Mouse (Mus musculus) hindbrain, postnatal 0 days (tissue): ENCODE measurements around the gene Atp1a4. TPM values are rescaled to one million over a fixed set of nuclear protein-coding genes. Genes with fewer than 3 reads are reported as not detected.

ENCODE experiments used
- ATAC-seq: fragments of 200-750 bp; cut with Nextera tagmentation; 2 replicates; pipeline ENCODE4 v1.8.0; 2017; ENCODE audit warnings: mild to moderate bottlenecking, moderate TSS enrichment, moderate library complexity
- DNase-seq: peaks from one replicate; pipeline ENCODE4 v3.0.0-alpha.2; 2015; ENCODE audit warnings: low spot score
- H3K27ac ChIP-seq: fragments of 300-500 bp; sonication (generic); 2 replicates; pipeline ENCODE4 v1.5.1; 2014; ENCODE audit warnings: mild to moderate bottlenecking
- H3K27me3 ChIP-seq: fragments of 300-500 bp; sonication (generic); 2 replicates; pipeline ENCODE4 v1.6.1; 2014; ENCODE audit warnings: low read length, mixed read lengths; ENCODE audit not compliant: insufficient read depth
- H3K36me3 ChIP-seq: fragments of 300-500 bp; sonication (generic); 2 replicates; pipeline ENCODE4 v1.6.1; 2014; ENCODE audit warnings: low read length, mixed read lengths; ENCODE audit not compliant: insufficient read depth
- H3K4me1 ChIP-seq: fragments of 300-500 bp; sonication (generic); 2 replicates; pipeline ENCODE4 v1.6.1; 2014; ENCODE audit warnings: antibody characterized with exemption, low read length, mixed read lengths; ENCODE audit not compliant: insufficient read depth
- H3K4me2 ChIP-seq: fragments of 300-500 bp; sonication (generic); 2 replicates; pipeline ENCODE4 v1.6.1; 2014; ENCODE audit warnings: low read depth, mild to moderate bottlenecking, low read length, moderate library complexity, mixed read lengths
- H3K4me3 ChIP-seq: fragments of 300-500 bp; sonication (generic); 2 replicates; pipeline ENCODE4 v1.5.1; 2014; ENCODE audit warnings: low read length
- H3K9ac ChIP-seq: fragments of 300-500 bp; sonication (generic); replicated peaks from 2 replicates; pipeline ENCODE4 v1.6.1; 2014; ENCODE audit warnings: mild to moderate bottlenecking, low read length, moderate library complexity, mixed read lengths
- H3K9me3 ChIP-seq: fragments of 300-500 bp; sonication (generic); 2 replicates; pipeline ENCODE4 v1.6.1; 2016; ENCODE audit warnings: low read length, mixed read lengths
- CTCF ChIP-seq: IDR thresholded peaks from 2 replicates; pipeline ENCODE4 v1.5.1; 2016; ENCODE audit warnings: antibody characterized with exemption, control low read depth, low read depth
- WGBS: fragments of 180-500 bp; shearing (Covaris S2); extraction: QIAGEN DNeasy Blood & Tissue Kit; methylation state at CpG from one replicate; pipeline ENCODE4 v1.1.7; 2014; 5-methylcytosine and 5-hydroxymethylcytosine counted together
- polyA plus RNA-seq: library from polyadenylated mRNA; unstranded; fragments of >200 nt; fragmentation: Nextera tagmentation; extraction: Ambion mirVana; gene quantifications from 2 replicates; pipeline ENCODE4 v1.2.1, GENCODE M21; 2015
- total RNA-seq: library from RNA; depleted of rRNA; stranded (reverse); fragments of >200 nt; gene quantifications from 2 replicates; pipeline ENCODE4 v1.2.3, GENCODE M21; 2014; rRNA removed

The Atp1a4 gene
- 0.10 TPM in 1 of 2 replicates, not detected in the other for total RNA-seq
- polyA plus RNA-seq, result 0.05 TPM in 1 of 2 replicates, not detected in the other

- no peak within 1 kb of the TSS for H3K27ac ChIP-seq
- no peaks in the 10 kb centered on the region for H3K36me3 ChIP-seq
- H3K4me1 ChIP-seq, result no peaks in the 10 kb centered on the region
- DNase-seq, result no peak
- WGBS, result 90% methylated on average over 6 of the region's 6 CpGs
- H3K4me3 ChIP-seq, result no peak within 1 kb of the TSS
- no peak for ATAC-seq
- no peak within 1 kb of the TSS for H3K9ac ChIP-seq
- H3K27me3 ChIP-seq, result no peaks in the 10 kb centered on the region
- TF ChIP-seq CTCF, result no peak
- H3K9me3 ChIP-seq, result no peaks in the 10 kb centered on the region
- no peak within 1 kb of the TSS for H3K4me2 ChIP-seq
These were observed at the start of gene Atp1a4 for GRCm38 (mm10) chr1:172258314-172258713. Gene Atp1a4, minus strand, starts transcription at chr1:172258414.

- ATAC-seq (no peak), DNase-seq (peak; percentile 46)
- no peak overlapping the region for H3K4me2 ChIP-seq
- H3K4me1 ChIP-seq, result peaks cover 2% of the 10 kb centered on the region
- WGBS, result 58% methylated on average over 10 of the region's 10 CpGs
- no peaks in the 10 kb centered on the region for H3K36me3 ChIP-seq
- H3K9me3 ChIP-seq, result no peaks in the 10 kb centered on the region
- TF ChIP-seq CTCF, result no peak
- no peaks in the 10 kb centered on the region for H3K27me3 ChIP-seq
- no peak overlapping the region for H3K9ac ChIP-seq
- H3K27ac ChIP-seq, result peak overlapping the region; percentile 73
- H3K4me3 ChIP-seq, result no peak overlapping the region
These were observed 49.7 kb upstream of the Atp1a4 start for GRCm38 (mm10) chr1:172307936-172308335.

DNA sequence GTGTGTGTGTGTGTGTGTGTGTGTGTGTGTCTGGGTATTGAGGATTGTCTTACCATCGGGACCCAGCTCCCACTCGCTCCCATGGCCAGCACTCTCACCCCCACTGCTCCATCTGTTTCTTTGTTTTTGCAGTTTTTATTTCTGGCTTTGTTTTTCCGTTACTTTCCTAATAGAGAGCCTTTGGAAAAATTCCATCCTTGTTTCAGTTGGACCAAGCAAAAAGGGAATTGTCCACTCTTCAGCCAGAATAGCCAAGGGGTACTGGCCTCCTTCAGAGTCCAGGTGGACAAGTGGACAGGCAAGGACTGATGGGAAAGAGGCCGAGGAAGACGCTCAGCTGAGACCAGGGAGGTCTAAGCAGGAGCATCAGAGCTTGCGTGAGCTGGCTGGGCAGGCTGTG, 48.7 kb upstream of the Atp1a4 start:
- Histone ChIP-seq H3K27ac (peak overlapping the region; percentile 73), H3K36me3 (no peaks in the 10 kb centered on the region), H3K4me3 (no peak overlapping the region), H3K4me1 (peaks cover 2% of the 10 kb centered on the region; the same call in 1 of the 2 replicates), H3K27me3 (no peaks in the 10 kb centered on the region), H3K9ac (no peak overlapping the region), H3K9me3 (no peaks in the 10 kb centered on the region), H3K4me2 (no peak overlapping the region)
- ATAC-seq (no peak), DNase-seq (no peak)
- 50% methylated on average over 6 of the region's 6 CpGs for WGBS
- TF ChIP-seq CTCF, result no peak

GRCm38 (mm10) chr1:172306196-172306595, 48.0 kb upstream of the Atp1a4 start:
- 87% methylated on average over 4 of the region's 4 CpGs for WGBS
- no peak for ATAC-seq

DNA sequence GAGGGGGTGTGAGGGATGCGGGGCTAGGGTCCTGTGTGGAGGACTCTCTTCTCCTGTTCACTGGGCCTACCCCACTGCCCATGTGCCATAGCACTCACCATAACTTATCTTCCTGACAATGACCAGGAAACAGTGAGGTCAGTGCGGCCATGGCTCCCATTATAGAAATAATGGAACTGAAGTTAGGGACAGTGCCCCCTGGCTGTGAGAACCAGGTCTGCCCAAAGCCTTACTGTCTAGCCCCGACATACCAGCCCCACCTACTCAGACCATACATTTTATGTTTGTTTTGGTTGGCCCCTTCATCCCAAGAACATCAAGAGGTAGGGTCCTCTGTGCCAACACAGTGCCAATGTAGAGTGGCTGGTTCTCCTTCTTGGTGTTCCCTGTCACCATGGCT, 47.4 kb upstream of the Atp1a4 start:
- TF ChIP-seq CTCF, result peak; percentile 34; the same call in 1 of the 2 replicates
- Histone ChIP-seq H3K27ac (no peak overlapping the region), H3K4me3 (no peak overlapping the region), H3K9me3 (no peaks in the 10 kb centered on the region), H3K4me2 (no peak overlapping the region), H3K36me3 (no peaks in the 10 kb centered on the region), H3K4me1 (peaks cover 9% of the 10 kb centered on the region), H3K9ac (no peak overlapping the region), H3K27me3 (no peaks in the 10 kb centered on the region)
- 76% methylated on average over 3 of the region's 3 CpGs for WGBS
- no peak for DNase-seq
- ATAC-seq, result no peak

More at GRCm38 (mm10) chr1:172306196-172306595, 48.0 kb upstream of the Atp1a4 start:
- Histone ChIP-seq H3K36me3 (no peaks in the 10 kb centered on the region), H3K9ac (no peak overlapping the region), H3K9me3 (no peaks in the 10 kb centered on the region), H3K4me3 (no peak overlapping the region), H3K27me3 (no peaks in the 10 kb centered on the region), H3K27ac (no peak overlapping the region), H3K4me2 (no peak overlapping the region), H3K4me1 (peaks cover 3% of the 10 kb centered on the region)
- TF ChIP-seq CTCF, result no peak
- DNase-seq, result no peak

GRCm38 (mm10) chr1:172305153-172305552, 46.9 kb upstream of the Atp1a4 start:
- no peak overlapping the region for H3K4me3 ChIP-seq
- TF ChIP-seq CTCF, result no peak

DNA sequence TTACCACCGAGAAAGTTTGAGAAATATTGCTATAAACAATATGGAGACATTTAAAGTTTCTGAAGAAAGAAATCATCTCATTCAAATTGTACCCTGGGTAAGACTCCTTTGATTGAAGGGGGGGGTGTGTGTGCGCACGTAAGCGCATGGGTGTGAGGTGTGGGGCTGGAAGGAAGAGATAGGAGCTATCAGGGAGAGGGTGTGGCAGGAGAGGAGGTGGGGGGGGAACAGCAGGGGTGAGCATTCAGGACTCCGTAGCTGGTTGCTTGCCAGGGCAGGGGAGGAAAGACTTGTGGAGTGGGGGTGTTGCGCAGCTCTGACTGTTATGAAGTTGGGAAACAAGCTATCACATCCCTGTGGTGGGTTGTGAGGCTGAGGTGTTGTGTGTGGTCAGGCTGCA, 46.2 kb upstream of the Atp1a4 start:
- Histone ChIP-seq H3K4me2 (no peak overlapping the region), H3K4me3 (no peak overlapping the region), H3K9me3 (no peaks in the 10 kb centered on the region), H3K36me3 (no peaks in the 10 kb centered on the region), H3K27ac (no peak overlapping the region), H3K9ac (no peak overlapping the region), H3K4me1 (peaks cover 9% of the 10 kb centered on the region), H3K27me3 (no peaks in the 10 kb centered on the region)
- DNase-seq, result no peak
- no peak for TF ChIP-seq CTCF
- no peak for ATAC-seq
- WGBS, result 68% methylated on average over 6 of the region's 6 CpGs

More at GRCm38 (mm10) chr1:172305153-172305552, 46.9 kb upstream of the Atp1a4 start:
- no peaks in the 10 kb centered on the region for H3K36me3 ChIP-seq
- 97% methylated on average over 2 of the region's 2 CpGs for WGBS
- H3K4me1 ChIP-seq, result peaks cover 9% of the 10 kb centered on the region
- ATAC-seq (no peak), DNase-seq (no peak)
- no peaks in the 10 kb centered on the region for H3K9me3 ChIP-seq
- H3K9ac ChIP-seq, result no peak overlapping the region
- H3K27ac ChIP-seq, result no peak overlapping the region
- no peaks in the 10 kb centered on the region for H3K27me3 ChIP-seq
- no peak overlapping the region for H3K4me2 ChIP-seq
